Mouse (Mus musculus) limb, embryonic 11.5 days (tissue): ENCODE data around the gene Tgm6. TPM values are rescaled to one million over a fixed set of nuclear protein-coding genes. Genes with fewer than 3 reads are reported as not detected.

ENCODE experiments used
- ATAC-seq: fragments of 200-750 bp; cut with Nextera tagmentation; 2 replicates; pipeline ENCODE4 v1.8.0; 2017; ENCODE audit warnings: low read depth; ENCODE audit not compliant: insufficient number of reproducible peaks, low FRiP score, low TSS enrichment
- DNase-seq: peaks from one replicate; pipeline ENCODE4 v3.0.0-alpha.2; 2015; ENCODE audit warnings: low spot score
- H3K27ac ChIP-seq: fragments of 300-500 bp; sonication (generic); replicated peaks from 2 replicates; pipeline ENCODE4 v1.5.1; 2014; ENCODE audit warnings: low read depth, mild to moderate bottlenecking, low read length
- H3K27me3 ChIP-seq: fragments of 300-500 bp; sonication (generic); 2 replicates; pipeline ENCODE4 v1.6.1; 2014; ENCODE audit warnings: mild to moderate bottlenecking, low read length, mixed read lengths; ENCODE audit not compliant: control insufficient read depth, insufficient read depth
- H3K36me3 ChIP-seq: fragments of 300-500 bp; sonication (generic); 2 replicates; pipeline ENCODE4 v1.6.1; 2014; ENCODE audit warnings: mild to moderate bottlenecking, low read length, moderate library complexity, mixed read lengths; ENCODE audit not compliant: control insufficient read depth, insufficient read depth
- H3K4me1 ChIP-seq: fragments of 300-500 bp; sonication (generic); 2 replicates; pipeline ENCODE4 v1.6.1; 2014; ENCODE audit warnings: low read length, mixed read lengths; ENCODE audit not compliant: control insufficient read depth, insufficient read depth
- H3K4me2 ChIP-seq: fragments of 300-500 bp; sonication (generic); 2 replicates; pipeline ENCODE4 v1.6.1; 2014; ENCODE audit warnings: low read depth, mild to moderate bottlenecking, moderate library complexity; ENCODE audit not compliant: severe bottlenecking
- H3K4me3 ChIP-seq: fragments of 300-500 bp; sonication (generic); 2 replicates; pipeline ENCODE4 v1.5.1; 2014; ENCODE audit warnings: low read depth, low read length
- H3K9ac ChIP-seq: fragments of 300-500 bp; sonication (generic); 2 replicates; pipeline ENCODE4 v1.6.1; 2014; ENCODE audit warnings: mild to moderate bottlenecking, low read length
- H3K9me3 ChIP-seq: fragments of 300-500 bp; sonication (generic); 2 replicates; pipeline ENCODE4 v1.6.1; 2016; ENCODE audit warnings: low read length; ENCODE audit not compliant: control insufficient read depth
- whole genome bisulfite sequencing: fragments of 180-500 bp; shearing (Covaris S2); extraction: QIAGEN DNeasy Blood & Tissue Kit; methylation state at CpG from one replicate; pipeline ENCODE4 v1.1.7; 2014; 5-methylcytosine and 5-hydroxymethylcytosine counted together
- polyA plus RNA-seq: library from polyadenylated mRNA; unstranded; fragments of >200 nt; fragmentation: Nextera tagmentation; extraction: Ambion mirVana; gene quantifications from 2 replicates; pipeline ENCODE4 v1.2.1, GENCODE M21; 2014

Tgm6 gene
- polyA plus RNA-seq, 1 experiment from 2014 or later, result not detected

DNA sequence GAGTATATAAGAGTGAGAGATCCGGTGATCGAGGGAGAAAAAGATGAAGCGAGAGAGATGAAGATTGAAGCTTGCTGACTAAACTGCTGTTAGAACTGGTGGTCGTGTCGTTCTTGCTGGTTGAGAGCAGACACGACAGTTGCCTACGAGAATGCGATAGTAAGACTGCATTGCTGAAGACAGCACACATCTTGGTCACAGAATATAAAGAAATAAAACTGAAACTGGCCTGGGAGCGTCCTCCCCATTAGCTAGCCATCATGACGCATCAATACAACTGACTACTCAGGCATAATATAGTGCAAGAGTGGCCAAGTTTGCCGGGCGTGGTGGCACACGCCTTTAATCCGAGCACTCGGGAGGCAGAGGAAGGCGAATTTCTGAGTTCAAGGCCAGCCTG, 82.7 kb downstream of the Tgm6 start, which contains the start of gene Tmc2:
Tmc2 (plus strand) TSS at position 301 of the 400 bp plus-strand sequence.
- Histone ChIP-seq H3K27ac (no peak within 1 kb of the TSS), H3K4me1 (no peaks in the 10 kb centered on the region), H3K36me3 (no peaks in the 10 kb centered on the region), H3K9me3 (no peaks in the 10 kb centered on the region), H3K4me3 (no peak within 1 kb of the TSS), H3K27me3 (no peaks in the 10 kb centered on the region), H3K4me2 (no peak within 1 kb of the TSS), H3K9ac (no peak within 1 kb of the TSS)
- ATAC-seq, result no peak
- WGBS, result 96% methylated on average over 16 of the region's 16 CpGs
- no peak for DNase-seq

GRCm38 (mm10) chr2:130200961-130201360, 88.7 kb downstream of the Tgm6 start:
- Histone ChIP-seq H3K27me3 (no peaks in the 10 kb centered on the region), H3K4me2 (no peak overlapping the region), H3K4me1 (no peaks in the 10 kb centered on the region), H3K9ac (no peak overlapping the region), H3K9me3 (no peaks in the 10 kb centered on the region), H3K36me3 (no peaks in the 10 kb centered on the region), H3K27ac (no peak overlapping the region), H3K4me3 (no peak overlapping the region)
- no peak for DNase-seq
- WGBS, result 79% methylated on average over 5 of the region's 5 CpGs
- ATAC-seq, result no peak

Other genes with a start within 250 kb of the Tgm6 start
- 0.12 TPM in 1 of 2 replicates, not detected in the other for gene Tgm3, start 100.1 kb upstream of the Tgm6 start, polyA plus RNA-seq
- gene Snrpb, start 67.0 kb downstream of the Tgm6 start, polyA plus RNA-seq, result 844 and 891 TPM in 2 replicates
- gene Tmc2, start 82.8 kb downstream of the Tgm6 start, polyA plus RNA-seq, result not detected in 2 replicates
- gene Nop56, start 162.0 kb downstream of the Tgm6 start, polyA plus RNA-seq, result 383 and 407 TPM in 2 replicates
- 145 and 148 TPM in 2 replicates for gene Idh3b, start 172.1 kb downstream of the Tgm6 start, polyA plus RNA-seq
- gene Ebf4, start 182.8 kb downstream of the Tgm6 start, polyA plus RNA-seq, result 1.8 and 2.1 TPM in 2 replicates